24 mouse cellular contexts compared by ENCODE assay signal in the genomic region with DNA sequence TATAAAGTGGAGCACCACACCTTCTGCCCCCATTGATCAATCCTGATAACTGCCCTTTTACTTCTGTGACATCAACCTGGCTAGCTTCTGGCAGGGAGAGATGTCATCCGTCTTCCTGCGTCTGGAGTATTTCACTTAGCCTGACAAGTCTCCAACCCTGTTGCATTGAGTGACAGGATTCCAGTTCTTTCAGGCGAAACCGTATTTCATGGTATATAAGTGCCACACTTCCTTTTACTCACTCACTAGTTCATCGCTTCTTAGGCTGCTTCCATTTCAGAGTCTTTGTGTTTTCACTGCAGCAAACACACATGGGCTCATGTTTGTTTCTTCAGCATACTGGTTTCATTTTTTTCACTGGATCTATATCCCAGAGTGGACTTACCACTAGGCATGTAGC. TPM values are rescaled to one million over a fixed set of nuclear protein-coding genes. Genes with fewer than 3 reads are reported as not detected.
DNase-seq lines count a peak whose midpoint lies in the region; ATAC-seq and TF ChIP-seq lines count a peak whose summit lies in the region.
"Had no signal": no experiment of that assay in that cellular context is flagged by ENCODE, and none has a peak within 500 bp of the region (broad histone marks: within the 10 kb centered on the region; RNA-seq: fewer than 3 reads in every experiment).

No protein-coding gene starts in this region.

- H3K27ac ChIP-seq in forebrain, embryonic 14.5 days (ENCODE audit: low read depth, low read length) = no peak overlapping the region
- H3K27ac ChIP-seq in forebrain, postnatal 0 days (ENCODE audit: low read depth, low read length) = no peak overlapping the region
- H3K27ac ChIP-seq in kidney, embryonic 14.5 days (ENCODE audit: low read depth, low read length) = no peak overlapping the region
- no peak overlapping the region for H3K27ac ChIP-seq in kidney, embryonic 15.5 days
- H3K27ac ChIP-seq in embryonic facial prominence, embryonic 11.5 days (replicated peaks; ENCODE audit: low read depth, low read length) = no peak overlapping the region
- H3K27ac ChIP-seq: embryonic facial prominence, embryonic 15.5 days; forebrain, embryonic 12.5 days; left cerebral cortex, adult 2 months; limb, embryonic 12.5 days; liver, embryonic 14.5 days; macrophage; neural tube, embryonic 13.5 days had no signal

- H3K27me3 ChIP-seq in forebrain, embryonic 14.5 days (replicated peaks; ENCODE audit: control insufficient read depth, insufficient read depth, low read length) = no peaks in the 10 kb centered on the region
- no peaks in the 10 kb centered on the region for H3K27me3 ChIP-seq in forebrain, postnatal 0 days (ENCODE audit: insufficient read depth, low read length)
- no peaks in the 10 kb centered on the region for H3K27me3 ChIP-seq in kidney, embryonic 14.5 days (ENCODE audit: control insufficient read depth, insufficient read depth, low read length)
- H3K27me3 ChIP-seq in kidney, embryonic 15.5 days = no peaks in the 10 kb centered on the region
- H3K27me3 ChIP-seq in embryonic facial prominence, embryonic 11.5 days (ENCODE audit: control insufficient read depth, insufficient read depth, low read length) = no peaks in the 10 kb centered on the region
- H3K27me3 ChIP-seq: embryonic facial prominence, embryonic 15.5 days; forebrain, embryonic 12.5 days; limb, embryonic 12.5 days; neural tube, embryonic 13.5 days had no signal

- H3K36me3 ChIP-seq in forebrain, embryonic 14.5 days (ENCODE audit: control insufficient read depth, insufficient read depth, low read length) = no peaks in the 10 kb centered on the region
- no peaks in the 10 kb centered on the region for H3K36me3 ChIP-seq in forebrain, postnatal 0 days (ENCODE audit: insufficient read depth)
- H3K36me3 ChIP-seq in kidney, embryonic 14.5 days (ENCODE audit: control insufficient read depth, insufficient read depth, low read length) = no peaks in the 10 kb centered on the region
- H3K36me3 ChIP-seq in kidney, embryonic 15.5 days = no peaks in the 10 kb centered on the region
- no peaks in the 10 kb centered on the region for H3K36me3 ChIP-seq in embryonic facial prominence, embryonic 11.5 days (replicated peaks; ENCODE audit: control insufficient read depth, insufficient read depth, low read depth, low read length)
- H3K36me3 ChIP-seq: embryonic facial prominence, embryonic 15.5 days; forebrain, embryonic 12.5 days; limb, embryonic 12.5 days; neural tube, embryonic 13.5 days had no signal

- no peak for ATAC-seq in forebrain, embryonic 14.5 days
- no peak for ATAC-seq in forebrain, postnatal 0 days
- ATAC-seq in kidney, embryonic 14.5 days (ENCODE audit: low FRiP score, low TSS enrichment) = 0 out of 2 replicates have a peak, but pooled peaks have one; percentile 20
- no peak for ATAC-seq in kidney, embryonic 15.5 days (replicated peaks; ENCODE audit: low FRiP score)
- no peak for ATAC-seq in embryonic facial prominence, embryonic 11.5 days (replicated peaks; ENCODE audit: insufficient number of reproducible peaks, low FRiP score, low TSS enrichment, low read depth)
- ATAC-seq: inflammation-experienced regulatory T-cells, adult 6 months had no signal

- 22% methylated on average over 5 of the region's 5 CpGs for WGBS in forebrain, embryonic 14.5 days
- WGBS in forebrain, postnatal 0 days = 24% methylated on average over 5 of the region's 5 CpGs
- WGBS in kidney, embryonic 14.5 days = 31% methylated on average over 5 of the region's 5 CpGs
- 39% methylated on average over 5 of the region's 5 CpGs for WGBS in kidney, embryonic 15.5 days
- 23% methylated on average over 5 of the region's 5 CpGs for WGBS in embryonic facial prominence, embryonic 11.5 days

- H3K4me2 ChIP-seq in forebrain, embryonic 14.5 days (ENCODE audit: low read length) = no peak overlapping the region
- no peak overlapping the region for H3K4me2 ChIP-seq in forebrain, postnatal 0 days (ENCODE audit: low read depth)
- H3K4me2 ChIP-seq in kidney, embryonic 14.5 days (replicated peaks; ENCODE audit: low read depth, low read length) = no peak overlapping the region
- H3K4me2 ChIP-seq in kidney, embryonic 15.5 days = no peak overlapping the region
- H3K4me2 ChIP-seq in embryonic facial prominence, embryonic 11.5 days (ENCODE audit: low read depth, low read length) = no peak overlapping the region
- H3K4me2 ChIP-seq: embryonic facial prominence, embryonic 15.5 days; forebrain, embryonic 12.5 days; limb, embryonic 12.5 days; neural tube, embryonic 13.5 days had no signal

- DNase-seq in forebrain, embryonic 14.5 days (ENCODE audit: low spot score) = peak; percentile 10
- DNase-seq in forebrain, postnatal 0 days = no peak
- peak; percentile 29 for DNase-seq in MN1 (ENCODE audit: low spot score)
- DNase-seq in embryonic facial prominence, embryonic 11.5 days (ENCODE audit: low spot score) = peak; percentile 46
- no peak for DNase-seq in frontal cortex, postnatal 10 days (ENCODE audit: low spot score in 2 of 2)
- DNase-seq in testis, postnatal 10 days (ENCODE audit: low spot score) = no peak
- DNase-seq: adrenal gland, postnatal 36 days; cerebellum, postnatal 10 days; thymus, adult 2 months had no signal

- TF ChIP-seq CTCF in forebrain, postnatal 0 days (IDR thresholded peaks at IDR 0.05; ENCODE audit: low read depth) = no peak

- no peak overlapping the region for H3K9ac ChIP-seq in forebrain, embryonic 14.5 days (ENCODE audit: low read length)
- H3K9ac ChIP-seq in forebrain, postnatal 0 days = no peak overlapping the region
- no peak overlapping the region for H3K9ac ChIP-seq in kidney, embryonic 14.5 days (ENCODE audit: low read depth, low read length)
- no peak overlapping the region for H3K9ac ChIP-seq in kidney, embryonic 15.5 days
- no peak overlapping the region for H3K9ac ChIP-seq in embryonic facial prominence, embryonic 11.5 days (replicated peaks; ENCODE audit: low read length)
- H3K9ac ChIP-seq: embryonic facial prominence, embryonic 15.5 days; forebrain, embryonic 12.5 days; limb, embryonic 12.5 days; liver, embryonic 14.5 days; neural tube, embryonic 13.5 days had no signal

- no peak overlapping the region for H3K4me3 ChIP-seq in forebrain, embryonic 14.5 days (ENCODE audit: low read depth, low read length)
- H3K4me3 ChIP-seq in forebrain, postnatal 0 days (ENCODE audit: low read depth, low read length) = no peak overlapping the region
- H3K4me3 ChIP-seq in kidney, embryonic 14.5 days (ENCODE audit: low read length) = no peak overlapping the region
- H3K4me3 ChIP-seq in kidney, embryonic 15.5 days (replicated peaks) = no peak overlapping the region
- no peak overlapping the region for H3K4me3 ChIP-seq in embryonic facial prominence, embryonic 11.5 days (ENCODE audit: low read depth, low read length)
- H3K4me3 ChIP-seq: embryonic facial prominence, embryonic 15.5 days; forebrain, embryonic 12.5 days; left cerebral cortex, adult 2 months; limb, embryonic 12.5 days; neural tube, embryonic 13.5 days had no signal

- H3K4me1 ChIP-seq in forebrain, embryonic 14.5 days (ENCODE audit: control insufficient read depth, insufficient read depth, low read length) = no peaks in the 10 kb centered on the region
- no peaks in the 10 kb centered on the region for H3K4me1 ChIP-seq in forebrain, postnatal 0 days (ENCODE audit: insufficient read depth)
- H3K4me1 ChIP-seq in kidney, embryonic 14.5 days (ENCODE audit: control insufficient read depth, insufficient read depth, low read length) = no peaks in the 10 kb centered on the region
- no peaks in the 10 kb centered on the region for H3K4me1 ChIP-seq in kidney, embryonic 15.5 days
- no peaks in the 10 kb centered on the region for H3K4me1 ChIP-seq in embryonic facial prominence, embryonic 11.5 days (ENCODE audit: control insufficient read depth, insufficient read depth, low read length)
- H3K4me1 ChIP-seq: embryonic facial prominence, embryonic 15.5 days; forebrain, embryonic 12.5 days; neural tube, embryonic 13.5 days had no signal

- no peaks in the 10 kb centered on the region for H3K9me3 ChIP-seq in forebrain, embryonic 14.5 days (replicated peaks; ENCODE audit: control insufficient read depth, low read length)
- no peaks in the 10 kb centered on the region for H3K9me3 ChIP-seq in forebrain, postnatal 0 days (ENCODE audit: low read length)
- H3K9me3 ChIP-seq in kidney, embryonic 14.5 days (ENCODE audit: control insufficient read depth, low read length) = no peaks in the 10 kb centered on the region
- H3K9me3 ChIP-seq in kidney, embryonic 15.5 days (replicated peaks) = no peaks in the 10 kb centered on the region
- H3K9me3 ChIP-seq in embryonic facial prominence, embryonic 11.5 days (replicated peaks; ENCODE audit: control insufficient read depth, low read length) = no peaks in the 10 kb centered on the region
- H3K9me3 ChIP-seq: embryonic facial prominence, embryonic 15.5 days; forebrain, embryonic 12.5 days; limb, embryonic 12.5 days; neural tube, embryonic 13.5 days had no signal

RNA-seq across cellular contexts. Expression of a gene that starts 19.5 kb away (rescaled TPM):
- polyA plus RNA-seq in forebrain, embryonic 14.5 days (2014; fragmentation: Nextera tagmentation; extraction: Ambion mirVana) = 115 and 132 TPM in 2 replicates
- 90.6 and 94.8 TPM in 2 replicates for total RNA-seq in forebrain, postnatal 0 days (2014; rRNA removed)
- polyA plus RNA-seq in forebrain, postnatal 0 days (2015; fragmentation: Nextera tagmentation; extraction: Ambion mirVana) = 82.0 and 85.6 TPM in 2 replicates
- polyA plus RNA-seq in kidney, embryonic 14.5 days (2014; fragmentation: Nextera tagmentation; extraction: Ambion mirVana) = 72.7 and 96.3 TPM in 2 replicates
- 81.9 and 88.2 TPM in 2 replicates for polyA plus RNA-seq in kidney, embryonic 15.5 days (2015; fragmentation: Nextera tagmentation; extraction: Ambion mirVana)
- polyA plus RNA-seq in embryonic facial prominence, embryonic 11.5 days (2014; fragmentation: Nextera tagmentation; extraction: Ambion mirVana) = 140 and 160 TPM in 2 replicates

RNA-seq across cellular contexts. Expression of a gene that starts 40.4 kb away (rescaled TPM):
- polyA plus RNA-seq in forebrain, embryonic 14.5 days (2014; fragmentation: Nextera tagmentation; extraction: Ambion mirVana) = not detected in 2 replicates
- total RNA-seq in forebrain, postnatal 0 days (2014; rRNA removed) = not detected in 2 replicates
- polyA plus RNA-seq in forebrain, postnatal 0 days (2015; fragmentation: Nextera tagmentation; extraction: Ambion mirVana) = not detected in 2 replicates
- polyA plus RNA-seq in kidney, embryonic 14.5 days (2014; fragmentation: Nextera tagmentation; extraction: Ambion mirVana) = not detected in 2 replicates
- not detected in 2 replicates for polyA plus RNA-seq in kidney, embryonic 15.5 days (2015; fragmentation: Nextera tagmentation; extraction: Ambion mirVana)
- not detected in 2 replicates for polyA plus RNA-seq in embryonic facial prominence, embryonic 11.5 days (2014; fragmentation: Nextera tagmentation; extraction: Ambion mirVana)
- total RNA-seq: adrenal gland, postnatal 36 days; gastrocnemius, adult 18-20 months; hematopoietic stem cell, adult 5-6 weeks; layer of hippocampus, adult 18-20 months; left cerebral cortex, adult 2 months; midbrain, postnatal 0 days had no signal
- polyA plus RNA-seq: embryonic facial prominence, embryonic 15.5 days; forebrain, embryonic 12.5 days; inflammation-experienced regulatory T-cells, adult 6 months; kidney, embryonic 16.5 days; limb, embryonic 12.5 days; macrophage; midbrain, postnatal 0 days; neural tube, embryonic 13.5 days; thymus, adult 2 months had no signal

Comparison
In these comparisons a context has a peak if more than half of its experiments do, and no peak if none do; other contexts are left out.
1. DNase-seq: peak in forebrain, embryonic 14.5 days (single experiment), MN1 (single experiment) and embryonic facial prominence, embryonic 11.5 days (single experiment); none in forebrain, postnatal 0 days (single experiment), frontal cortex, postnatal 10 days (0 of 2) and testis, postnatal 10 days (single experiment).